Mouse (Mus musculus): ENCODE measurements around the gene Cers1. TPM values are rescaled to one million over a fixed set of nuclear protein-coding genes. Genes with fewer than 3 reads are reported as not detected.

Gene Cers1
- total and polyA plus RNA-seq, 3 experiments: 0.13 TPM; not detected in 2

GRCm38 (mm10) chr8:70347443-70347842 lies 31.9 kb downstream of the Cers1 start:
- DNase-seq (ENCODE audit: extremely low read depth): peak; percentile 34
- dilution Hi-C loops (cut with MboI; ENCODE audit: extremely low pct_ligation_motif_present, extremely low pct_unique_long_range_greater_than_20kb, low sequenced_read_pairs): no loop called here
- Histone ChIP-seq H3K27ac (ENCODE audit: insufficient read depth, low read depth) (no peak overlapping the region; the same call in 1 of the 2 replicates), H3K36me3 (replicated peaks in 1 of 2; ENCODE audit: control insufficient read depth in 1 of 2, insufficient read depth in 1 of 2, low read length in 1 of 2) (peaks cover 43 to 86% of the 10 kb centered on the region in 2 experiments), H3K4me1 (ENCODE audit: control insufficient read depth in 1 of 2, insufficient read depth in 2 of 2) (peaks cover 36 to 58% of the 10 kb centered on the region in 2 experiments), H3K4me3 (replicated peaks in 1 of 3; ENCODE audit: low read depth in 2 of 3, low read length in 2 of 3, poor library complexity in 1 of 3) (no peak overlapping the region), H3K4me2 (ENCODE audit: insufficient read depth, low read depth, poor library complexity, severe bottlenecking) (no peak overlapping the region), H3K27me3 (replicated peaks) (no peaks in the 10 kb centered on the region), H3K9me3 (replicated peaks; ENCODE audit: low read length) (no peaks in the 10 kb centered on the region), H3K9ac (ENCODE audit: insufficient read depth, low read depth) (no peak overlapping the region), H3K79me2 (replicated peaks; ENCODE audit: control insufficient read depth, extremely low read depth, insufficient read depth, poor library complexity, severe bottlenecking) (peaks cover 88% of the 10 kb centered on the region)
- TF ChIP-seq KAT2A (IDR thresholded peaks at IDR 0.05; ENCODE audit: insufficient replicate concordance, low read length) (no peak), TCF12 (IDR thresholded peaks at IDR 0.05; ENCODE audit: low read depth, low read length) (peak; percentile 29; the same call in 1 of the 2 replicates), SIN3A (IDR thresholded peaks at IDR 0.05; ENCODE audit: low read length) (0 out of 2 replicates have a peak, but pooled peaks have one; percentile 27), RCOR1 (conservative IDR thresholded peaks at IDR 0.05; ENCODE audit: low read depth, low read length) (no peak), MAFK (IDR thresholded peaks at IDR 0.05; ENCODE audit: insufficient replicate concordance, low read length) (peak; percentile 59; the same call in 1 of the 2 replicates), ETS1 (conservative IDR thresholded peaks at IDR 0.05; ENCODE audit: low read depth, low read length) (0 out of 2 replicates have a peak, but pooled peaks have one; percentile 13)
- in situ Hi-C loops (cut with MboI; ENCODE audit: low pct_ligation_motif_present, low pct_unique_long_range_greater_than_20kb, low sequenced_read_pairs): loop anchor here (5.0 kb wide), 1 partner anchor 35 kb away; no protein-coding TSS in a partner anchor

GRCm38 (mm10) chr8:70347860-70348420 lies 32.4 kb downstream of the Cers1 start:
- in situ Hi-C loops (cut with MboI; ENCODE audit: low pct_ligation_motif_present, low pct_unique_long_range_greater_than_20kb, low sequenced_read_pairs): loop anchor here (5.0 kb wide), 1 partner anchor 36 kb away; no protein-coding TSS in a partner anchor

More at GRCm38 (mm10) chr8:70347860-70348420, 32.4 kb downstream of the Cers1 start:
- H3K9me3 ChIP-seq (replicated peaks; ENCODE audit: low read length): no peaks in the 10 kb centered on the region
- no peak overlapping the region for H3K9ac ChIP-seq (ENCODE audit: insufficient read depth, low read depth)
- no peaks in the 10 kb centered on the region for H3K27me3 ChIP-seq (replicated peaks)
- DNase-seq (ENCODE audit: extremely low read depth): no peak
- H3K4me1 ChIP-seq (ENCODE audit: control insufficient read depth in 1 of 2, insufficient read depth in 2 of 2): peaks cover 36 to 58% of the 10 kb centered on the region in 2 experiments
- peaks cover 38 to 81% of the 10 kb centered on the region in 2 experiments for H3K36me3 ChIP-seq (replicated peaks in 1 of 2; ENCODE audit: control insufficient read depth in 1 of 2, insufficient read depth in 1 of 2, low read length in 1 of 2)
- dilution Hi-C loops (cut with MboI; ENCODE audit: extremely low pct_ligation_motif_present, extremely low pct_unique_long_range_greater_than_20kb, low sequenced_read_pairs): no loop called here
- peaks cover 90% of the 10 kb centered on the region for H3K79me2 ChIP-seq (replicated peaks; ENCODE audit: control insufficient read depth, extremely low read depth, insufficient read depth, poor library complexity, severe bottlenecking)
- H3K4me3 ChIP-seq (replicated peaks in 1 of 3; ENCODE audit: low read depth in 2 of 3, low read length in 2 of 3, poor library complexity in 1 of 3): no peak overlapping the region
- no peak for TF ChIP-seq JUN (IDR thresholded peaks at IDR 0.05; ENCODE audit: insufficient read depth, low read depth, low read length)
- TF ChIP-seq ETS1 (conservative IDR thresholded peaks at IDR 0.05; ENCODE audit: low read depth, low read length): no peak
- TF ChIP-seq TBP (conservative IDR thresholded peaks at IDR 0.05; ENCODE audit: low read depth, low read length): no peak
- no peak for TF ChIP-seq CTCF (conservative IDR thresholded peaks at IDR 0.05 in 1 of 2, IDR thresholded peaks at IDR 0.05 in 1 of 2; ENCODE audit: low read depth in 2 of 2, low read length in 2 of 2)
- TF ChIP-seq KAT2A (IDR thresholded peaks at IDR 0.05; ENCODE audit: insufficient replicate concordance, low read length): no peak
- TF ChIP-seq MEF2A (IDR thresholded peaks at IDR 0.05; ENCODE audit: borderline replicate concordance, low read depth, low read length): no peak
- no peak for TF ChIP-seq CHD2 (IDR thresholded peaks at IDR 0.05; ENCODE audit: low read length)
- no peak for TF ChIP-seq POLR2AphosphoS2 (IDR thresholded peaks at IDR 0.05; ENCODE audit: low read depth, low read length)
- no peak for TF ChIP-seq MYC (IDR thresholded peaks at IDR 0.05; ENCODE audit: low read depth, low read length)
- TF ChIP-seq USF1 (IDR thresholded peaks at IDR 0.05; ENCODE audit: low read depth, low read length): no peak
- TF ChIP-seq NRF1 (IDR thresholded peaks at IDR 0.05; ENCODE audit: low read depth, low read length): no peak
- TF ChIP-seq NELFE (IDR thresholded peaks at IDR 0.05; ENCODE audit: low read depth, low read length): no peak
- no peak for TF ChIP-seq SMC3 (IDR thresholded peaks at IDR 0.05; ENCODE audit: low read depth, low read length)
- no peak for TF ChIP-seq RCOR1 (conservative IDR thresholded peaks at IDR 0.05; ENCODE audit: low read depth, low read length)
- no peak for TF ChIP-seq MAFK (IDR thresholded peaks at IDR 0.05; ENCODE audit: insufficient replicate concordance, low read length)
- no peak for TF ChIP-seq EP300 (IDR thresholded peaks at IDR 0.05; ENCODE audit: low read length)
- TF ChIP-seq SIN3A (IDR thresholded peaks at IDR 0.05; ENCODE audit: low read length): no peak
- TF ChIP-seq HCFC1 (IDR thresholded peaks at IDR 0.05; ENCODE audit: low read depth, low read length): no peak
- H3K27ac ChIP-seq (ENCODE audit: insufficient read depth, low read depth): no peak overlapping the region
- no peak overlapping the region for H3K4me2 ChIP-seq (ENCODE audit: insufficient read depth, low read depth, poor library complexity, severe bottlenecking)
